Mouse (Mus musculus) sigmoid colon, adult 10 weeks (tissue): ENCODE results near the gene Gabra4. TPM values are rescaled to one million over a fixed set of nuclear protein-coding genes. Genes with fewer than 3 reads are reported as not detected.

ENCODE experiments used
- polyA plus RNA-seq: library from polyadenylated mRNA; stranded (reverse); fragments of 350-450 nt; fragmentation: Illumina TruSeq; extraction: RNeasy Lipid Tissue Mini Kit (QIAGEN cat#74804); gene quantifications from one replicate; pipeline ENCODE4 v1.2.3, GENCODE M21; 2014; ENCODE audit warnings: low read depth, low replicate concordance

Gabra4 gene
- polyA plus RNA-seq: 0.66 TPM

GRCm38 (mm10) chr5:71658115-71658497, at the start of gene Gabra4:
Gene Gabra4, minus strand, starts transcription at chr5:71658308.

DNA sequence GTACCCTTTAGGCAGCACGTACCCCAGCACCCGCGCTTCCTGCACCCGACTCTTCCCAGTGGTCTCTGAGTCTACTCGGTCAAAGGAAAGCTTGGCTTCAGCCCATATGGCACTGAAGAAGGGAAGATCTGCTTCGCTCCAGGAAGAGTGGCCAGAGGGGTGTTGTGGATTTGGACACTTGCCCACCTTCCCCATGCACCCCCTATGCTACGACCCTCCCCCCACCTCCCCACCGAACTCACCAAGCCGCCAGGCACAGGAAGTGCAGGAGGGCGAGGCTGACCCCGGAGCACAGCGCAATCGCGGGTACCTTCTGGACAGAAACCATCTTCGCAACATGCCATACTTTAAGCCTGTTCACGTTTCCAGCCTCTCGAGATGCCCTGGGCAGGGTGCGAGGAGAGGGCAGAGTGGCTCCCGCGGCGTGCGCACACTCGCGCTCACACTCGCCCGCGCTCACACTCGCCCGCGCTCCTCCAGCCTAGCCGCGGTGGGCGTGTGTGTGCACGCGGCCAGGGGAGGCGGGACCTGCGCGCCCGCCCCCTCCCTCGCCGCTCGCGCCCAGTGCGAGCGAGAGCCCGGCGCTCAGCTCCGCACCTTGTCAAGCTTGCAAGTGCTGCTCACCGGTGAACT, 510 bp downstream of the Gabra4 start, which contains the start of gene Gabrb1:
TSS of gene Gabrb1 (plus strand) at position 632 of the 633 bp plus-strand sequence.

DNA sequence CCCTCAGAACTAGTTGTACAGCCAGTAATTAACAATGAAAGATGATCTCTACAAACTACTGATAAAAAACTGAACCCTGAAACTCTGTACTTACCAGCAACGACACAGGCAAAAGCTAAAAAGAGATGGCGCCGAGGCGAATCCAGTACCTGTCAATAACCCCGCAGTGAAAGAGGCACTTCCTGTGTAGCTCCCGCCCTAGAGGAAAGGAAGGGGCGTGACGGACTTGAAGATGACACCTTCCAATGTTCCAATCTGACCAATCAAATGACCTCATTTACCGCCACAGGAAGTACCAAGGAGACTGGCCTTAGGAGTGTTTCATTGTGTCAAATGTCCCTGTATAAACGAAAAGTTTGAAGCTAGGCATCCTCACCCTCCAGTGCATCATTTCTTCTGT, 110.0 kb downstream of the Gabra4 start, which contains the start of gene Cox7b2:
TSS of gene Cox7b2 (minus strand) at position 127 of the 400 bp plus-strand sequence.

Other genes starting within 250 kb of the Gabra4 start
- not detected for gene Cox7b2, start 110.1 kb downstream of the Gabra4 start, polyA plus RNA-seq
- gene Gabrb1, start 195 bp downstream of the Gabra4 start, polyA plus RNA-seq: 0.03 TPM